Mouse (Mus musculus) MEL (cell line): Measurements from ENCODE around the gene Slc19a1. TPM values are rescaled to one million over a fixed set of nuclear protein-coding genes. Genes with fewer than 3 reads are reported as not detected.

ENCODE experiments used
- DNase-seq: peaks from one replicate; pipeline ENCODE4 v3.0.0; 2011; ENCODE audit warnings: low read depth, low spot score
- H3K27ac ChIP-seq: 2 replicates; pipeline ENCODE4 v1.5.1; 2012; ENCODE audit warnings: low read depth, mild to moderate bottlenecking, control low read depth, low read length, moderate library complexity; ENCODE audit not compliant: control insufficient read depth
- H3K27me3 ChIP-seq, 2 experiments: fragments of 150-350 bp in 1 of 2; sonication (generic) in 1 of 2; 2 replicates each; pipeline ENCODE4 v1.6.1; 2012; ENCODE audit warnings: low read length in 2 of 2, mild to moderate bottlenecking in 2 of 2, improper control_type of control experiment in 1 of 2, moderate library complexity in 1 of 2; ENCODE audit not compliant: insufficient read depth in 2 of 2, control insufficient read depth in 1 of 2
- H3K36me3 ChIP-seq, 2 experiments: 2 replicates each; pipeline ENCODE4 v1.6.1; 2012 to 2014; ENCODE audit warnings: low read length in 2 of 2, improper control_type of control experiment in 1 of 2, inconsistent platforms in 1 of 2, mild to moderate bottlenecking in 1 of 2; ENCODE audit not compliant: insufficient read depth in 2 of 2, control insufficient read depth in 1 of 2
- H3K4me1 ChIP-seq, 2 experiments: fragments of 150-350 bp in 1 of 2; sonication (generic) in 1 of 2; 2 replicates each; pipeline ENCODE4 v1.6.1; 2012; ENCODE audit warnings: low read length in 2 of 2, improper control_type of control experiment in 1 of 2, mild to moderate bottlenecking in 1 of 2; ENCODE audit not compliant: insufficient read depth in 2 of 2, control insufficient read depth in 1 of 2
- H3K4me3 ChIP-seq, 2 experiments: fragments of 150-350 bp in 1 of 2; sonication (generic) in 1 of 2; 2 replicates each; pipeline ENCODE4 v1.5.1; 2012; ENCODE audit warnings: low read depth in 2 of 2, low read length in 2 of 2, mild to moderate bottlenecking in 2 of 2, moderate library complexity in 2 of 2, control low read depth in 1 of 2, improper control_type of control experiment in 1 of 2; ENCODE audit not compliant: control insufficient read depth in 1 of 2, insufficient read depth in 1 of 2
- H3K79me2 ChIP-seq: 2 replicates; pipeline ENCODE4 v1.6.1; 2012; ENCODE audit warnings: mild to moderate bottlenecking, low read length, moderate library complexity; ENCODE audit not compliant: control insufficient read depth, poor library complexity, insufficient read depth
- H3K9ac ChIP-seq: 2 replicates; pipeline ENCODE4 v1.6.1; 2012; ENCODE audit warnings: low read depth, mild to moderate bottlenecking, control low read depth, low read length, moderate library complexity; ENCODE audit not compliant: control insufficient read depth, poor library complexity, severe bottlenecking
- H3K9me3 ChIP-seq: fragments of 150-350 bp; sonication (generic); replicated peaks from 2 replicates; pipeline ENCODE4 v1.6.1; 2012; ENCODE audit warnings: mild to moderate bottlenecking, low read length, improper control_type of control experiment, moderate library complexity; ENCODE audit not compliant: insufficient read depth
- BHLHE40 ChIP-seq: IDR thresholded peaks from 2 replicates; pipeline ENCODE4 v1.6.1; 2012; ENCODE audit warnings: low read depth, mild to moderate bottlenecking, inconsistent platforms, low read length, improper control_type of control experiment, borderline replicate concordance
- CHD1 ChIP-seq: IDR thresholded peaks from 2 replicates; pipeline ENCODE4 v1.6.1; 2012; ENCODE audit warnings: low read depth, mild to moderate bottlenecking, inconsistent platforms, low read length, improper control_type of control experiment
- CHD2 ChIP-seq: IDR thresholded peaks from 2 replicates; pipeline ENCODE4 v1.6.1; 2011; ENCODE audit warnings: low read length, improper control_type of control experiment
- E2F4 ChIP-seq: IDR thresholded peaks from 2 replicates; pipeline ENCODE4 v1.6.1; 2011; ENCODE audit warnings: low read depth, low read length, improper control_type of control experiment, borderline replicate concordance
- ELF1 ChIP-seq: IDR thresholded peaks from 2 replicates; pipeline ENCODE4 v1.6.1; 2014; ENCODE audit warnings: low read depth, mild to moderate bottlenecking, inconsistent platforms, low read length, improper control_type of control experiment, moderate library complexity
- ETS1 ChIP-seq: IDR thresholded peaks from 2 replicates; pipeline ENCODE4 v1.6.1; 2012; ENCODE audit warnings: low read depth, mild to moderate bottlenecking, inconsistent platforms, low read length, improper control_type of control experiment, moderate library complexity
- GATA1 ChIP-seq: IDR thresholded peaks from 2 replicates; pipeline ENCODE4 v1.6.1; 2011; ENCODE audit warnings: low read depth, low read length, improper control_type of control experiment
- MAFK ChIP-seq: IDR thresholded peaks from 2 replicates; pipeline ENCODE4 v1.6.1; 2011; ENCODE audit warnings: low read depth, mild to moderate bottlenecking, low read length, improper control_type of control experiment, borderline replicate concordance
- MAX ChIP-seq: IDR thresholded peaks from 2 replicates; pipeline ENCODE4 v1.6.1; 2011; ENCODE audit warnings: low read length, improper control_type of control experiment
- MAZ ChIP-seq: IDR thresholded peaks from 2 replicates; pipeline ENCODE4 v1.6.1; 2012; ENCODE audit warnings: low read depth, mild to moderate bottlenecking, inconsistent platforms, low read length, improper control_type of control experiment
- MEF2A ChIP-seq: IDR thresholded peaks from 2 replicates; pipeline ENCODE4 v1.6.1; 2014; ENCODE audit warnings: low read depth, mild to moderate bottlenecking, inconsistent platforms, low read length, improper control_type of control experiment; ENCODE audit not compliant: poor library complexity, insufficient replicate concordance, severe bottlenecking; ENCODE audit errors: extremely low read depth
- MXI1 ChIP-seq: IDR thresholded peaks from 2 replicates; pipeline ENCODE4 v1.6.1; 2011; ENCODE audit warnings: mild to moderate bottlenecking, low read depth, low read length, improper control_type of control experiment
- MYB ChIP-seq: IDR thresholded peaks from 2 replicates; pipeline ENCODE4 v1.6.1; 2011; ENCODE audit warnings: mild to moderate bottlenecking, low read depth, low read length, improper control_type of control experiment
- NELFE ChIP-seq: IDR thresholded peaks from 2 replicates; pipeline ENCODE4 v1.6.1; 2011; ENCODE audit warnings: low read depth, low read length, improper control_type of control experiment
- NRF1 ChIP-seq: IDR thresholded peaks from 2 replicates; pipeline ENCODE4 v1.6.1; 2014; ENCODE audit warnings: low read depth, mild to moderate bottlenecking, inconsistent platforms, low read length, improper control_type of control experiment, moderate library complexity; ENCODE audit not compliant: poor library complexity, insufficient read depth, severe bottlenecking
- POLR2A ChIP-seq, 2 experiments: IDR thresholded peaks; 2 replicates each; pipeline ENCODE4 v1.6.1; 2011 to 2012; ENCODE audit warnings: low read length in 2 of 2, mild to moderate bottlenecking in 2 of 2, control low read depth in 1 of 2, improper control_type of control experiment in 1 of 2, low read depth in 1 of 2, moderate library complexity in 1 of 2; ENCODE audit not compliant: control insufficient read depth in 1 of 2, insufficient read depth in 1 of 2, poor library complexity in 1 of 2
- POLR2AphosphoS5 ChIP-seq: IDR thresholded peaks from 2 replicates; pipeline ENCODE4 v1.6.1; 2012; ENCODE audit warnings: low read depth, borderline replicate concordance, mild to moderate bottlenecking, inconsistent platforms, low read length, moderate library complexity, mixed read lengths
- RAD21 ChIP-seq: IDR thresholded peaks from 2 replicates; pipeline ENCODE4 v1.6.1; 2011; ENCODE audit warnings: mild to moderate bottlenecking, low read depth, low read length, improper control_type of control experiment
- SIN3A ChIP-seq: IDR thresholded peaks from 2 replicates; pipeline ENCODE4 v1.6.1; 2012; ENCODE audit warnings: low read length, improper control_type of control experiment, inconsistent platforms
- USF2 ChIP-seq, 2 experiments: IDR thresholded peaks; 2 replicates each; pipeline ENCODE4 v1.6.1; 2011 to 2012; ENCODE audit warnings: improper control_type of control experiment in 2 of 2, low read length in 2 of 2, borderline replicate concordance in 1 of 2, inconsistent platforms in 1 of 2, low read depth in 1 of 2, mild to moderate bottlenecking in 1 of 2; ENCODE audit not compliant: insufficient read depth in 1 of 2
- ZKSCAN1 ChIP-seq: IDR thresholded peaks from 2 replicates; pipeline ENCODE4 v1.6.1; 2012; ENCODE audit warnings: low read depth, mild to moderate bottlenecking, inconsistent platforms, low read length, improper control_type of control experiment, moderate library complexity
- ZMIZ1 ChIP-seq: IDR thresholded peaks from 2 replicates; pipeline ENCODE4 v1.6.1; 2012; ENCODE audit warnings: low read depth, mild to moderate bottlenecking, inconsistent platforms, low read length, improper control_type of control experiment, moderate library complexity
- polyA plus RNA-seq, 2 experiments: library from polyadenylated mRNA; stranded (reverse) in 1 of 2; unstranded in 1 of 2; fragments of >175 nt in 1 of 2; fragments of >200 nt in 1 of 2; gene quantifications; 2 replicates each; pipeline versions ENCODE4 v1.2.1 to v1.2.4; 2012; ENCODE audit warnings: low replicate concordance in 2 of 2, low read depth in 1 of 2; ENCODE audit not compliant: insufficient read length in 2 of 2, insufficient read depth in 1 of 2, missing spikeins in 1 of 2
- total RNA-seq: library from RNA; depleted of rRNA; stranded (reverse); fragments of 300-350 nt; gene quantifications from 2 replicates; pipeline ENCODE4 v1.2.3, GENCODE M21; 2012; rRNA removed

Slc19a1 gene
- total RNA-seq = 57.7 and 65.3 TPM in 2 replicates
- 10 to 100 TPM in 1 of 2 experiments, not detected in 1; 86.4 TPM for polyA plus RNA-seq

GRCm38 (mm10) chr10:77031768-77032375, at the start of gene Slc19a1:
Gene Slc19a1 (plus strand): TSS chr10:77032241.
- no peak for DNase-seq
- H3K79me2 ChIP-seq = peaks cover 38% of the 10 kb centered on the region
- no peaks in the 10 kb centered on the region for H3K9me3 ChIP-seq
- H3K4me3 ChIP-seq = peak within 1 kb of the TSS; percentile 75 to 79
- peak within 1 kb of the TSS; percentile 83 for H3K9ac ChIP-seq
- H3K4me1 ChIP-seq = peaks cover 0 to 14% of the 10 kb centered on the region in 2 experiments; a peak in 3 of 4 replicates
- H3K27me3 ChIP-seq = peaks cover 0 to 4% of the 10 kb centered on the region in 2 experiments; a peak in 1 of 4 replicates
- TF ChIP-seq MEF2A = no peak
- no peak for TF ChIP-seq E2F4
- TF ChIP-seq GATA1 = no peak
- TF ChIP-seq NELFE = no peak
- TF ChIP-seq RAD21 = no peak
- no peak for TF ChIP-seq ZKSCAN1
- no peak for TF ChIP-seq NRF1
- no peak for TF ChIP-seq POLR2AphosphoS5
- TF ChIP-seq ETS1 = no peak
- TF ChIP-seq CHD2 = no peak
- TF ChIP-seq POLR2A (IDR thresholded peaks at IDR 0.05; ENCODE audit: control insufficient read depth in 1 of 2, insufficient read depth in 1 of 2, low read depth in 1 of 2, low read length in 2 of 2, poor library complexity in 1 of 2) = no peak
- peak within 1 kb of the TSS; percentile 54 for H3K27ac ChIP-seq
- peaks cover 0 to 13% of the 10 kb centered on the region in 2 experiments; a peak in 2 of 4 replicates for H3K36me3 ChIP-seq

- H3K79me2 ChIP-seq = no peaks in the 10 kb centered on the region
- no peak overlapping the region for H3K4me3 ChIP-seq
- H3K27ac ChIP-seq = no peak overlapping the region
- TF ChIP-seq MYB = no peak
- TF ChIP-seq POLR2AphosphoS5 = no peak
- TF ChIP-seq MXI1 = no peak
- no peak for TF ChIP-seq USF2 (IDR thresholded peaks at IDR 0.05; ENCODE audit: borderline replicate concordance in 1 of 2, insufficient read depth in 1 of 2, low read depth in 1 of 2, low read length in 2 of 2)
- TF ChIP-seq MAFK = no peak
- no peak for TF ChIP-seq SIN3A
- no peak for TF ChIP-seq MAZ
- no peak for TF ChIP-seq CHD1
- TF ChIP-seq MAX = no peak
- no peak for TF ChIP-seq ZMIZ1
- TF ChIP-seq ELF1 = no peak
- no peak for TF ChIP-seq RAD21
- TF ChIP-seq BHLHE40 = no peak
- no peak overlapping the region for H3K9ac ChIP-seq
- H3K4me1 ChIP-seq = no peaks in the 10 kb centered on the region
- no peaks in the 10 kb centered on the region for H3K9me3 ChIP-seq
- H3K27me3 ChIP-seq = peaks cover 3 to 18% of the 10 kb centered on the region in 2 experiments
- no peaks in the 10 kb centered on the region for H3K36me3 ChIP-seq
- no peak for DNase-seq
Observed at GRCm38 (mm10) chr10:76988586-76988985, 43.5 kb upstream of the Slc19a1 start.
